ENCODE assay signal across 17 mouse cellular contexts in the genomic region with DNA sequence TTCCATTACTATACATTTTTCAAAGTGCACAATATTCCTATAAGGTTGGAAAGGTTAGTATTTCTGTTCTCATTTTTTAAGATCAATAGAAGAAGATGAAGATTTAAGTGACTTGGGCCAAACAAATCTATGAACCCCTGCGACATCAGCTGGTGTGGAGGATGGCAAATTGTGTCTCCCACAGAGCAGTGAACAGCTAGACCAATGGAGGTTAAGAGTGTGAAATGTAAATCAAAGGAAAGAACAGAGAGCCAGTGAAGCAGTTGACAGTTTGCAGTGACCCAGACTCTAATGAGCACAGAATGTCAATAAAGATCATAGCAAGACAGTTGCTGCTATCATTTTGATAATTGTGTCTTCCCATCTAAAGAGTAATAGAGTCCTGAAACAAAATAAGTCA.
"Had no signal": no experiment of that assay in that cellular context is flagged by ENCODE, and none has a peak within 500 bp of the region (broad histone marks: within the 10 kb centered on the region; RNA-seq: fewer than 3 reads in every experiment).

No protein-coding gene starts in this region.

- H3K4me1 ChIP-seq: limb, embryonic 12.5 days; limb, embryonic 15.5 days; midbrain, embryonic 12.5 days had no signal

- H3K27me3 ChIP-seq: limb, embryonic 12.5 days; limb, embryonic 15.5 days; midbrain, embryonic 12.5 days had no signal

- H3K4me2 ChIP-seq: limb, embryonic 12.5 days; limb, embryonic 15.5 days; liver, embryonic 11.5 days; lung, embryonic 14.5 days; midbrain, embryonic 12.5 days had no signal

- H3K9ac ChIP-seq: limb, embryonic 12.5 days; limb, embryonic 15.5 days; liver, embryonic 14.5 days; liver, postnatal 0 days; lung, embryonic 14.5 days; midbrain, embryonic 12.5 days had no signal

- DNase-seq: kidney, adult 18-20 months; kidney, adult 9 months; kidney, postnatal 14 days; kidney, postnatal 4 days; left cerebral cortex, postnatal 4 days; liver, postnatal 0 days; lung, embryonic 14.5 days; lung, postnatal 14 days; lung, postnatal 4 days; thymus, adult 18-20 months; thymus, postnatal 36 days had no signal

- H3K27ac ChIP-seq: limb, embryonic 12.5 days; limb, embryonic 15.5 days; liver, embryonic 14.5 days; midbrain, embryonic 12.5 days had no signal

- H3K4me3 ChIP-seq: limb, embryonic 12.5 days; limb, embryonic 15.5 days; midbrain, embryonic 12.5 days had no signal

- H3K36me3 ChIP-seq: limb, embryonic 12.5 days; limb, embryonic 15.5 days; midbrain, embryonic 12.5 days had no signal

- ATAC-seq: liver, postnatal 0 days; midbrain, embryonic 16.5 days had no signal

- H3K9me3 ChIP-seq: limb, embryonic 12.5 days; limb, embryonic 15.5 days; midbrain, embryonic 12.5 days had no signal
